Mouse (Mus musculus) liver, embryonic 14.5 days (tissue): ENCODE results near the gene Ccdc102a.

ENCODE experiments used
- CTCF ChIP-seq: IDR thresholded peaks from 2 replicates; pipeline ENCODE4 v1.5.1; 2016; ENCODE audit warnings: antibody characterized with exemption, low read depth, control low read depth
- EP300 ChIP-seq: IDR thresholded peaks from 2 replicates; pipeline ENCODE4 v1.6.1; 2016; ENCODE audit warnings: antibody characterized with exemption, low read depth

GRCm38 (mm10) chr8:94875096-94875870 is 42.6 kb downstream of the Ccdc102a start:
- TF ChIP-seq CTCF (no peak), EP300 (no peak)
